Mouse (Mus musculus): ENCODE results near the gene Bcl2l10. TPM values are rescaled to one million over a fixed set of nuclear protein-coding genes. Genes with fewer than 3 reads are reported as not detected.

Gene Bcl2l10
- polyA plus RNA-seq, 1 experiment from 2014 or later, result not detected

DNA sequence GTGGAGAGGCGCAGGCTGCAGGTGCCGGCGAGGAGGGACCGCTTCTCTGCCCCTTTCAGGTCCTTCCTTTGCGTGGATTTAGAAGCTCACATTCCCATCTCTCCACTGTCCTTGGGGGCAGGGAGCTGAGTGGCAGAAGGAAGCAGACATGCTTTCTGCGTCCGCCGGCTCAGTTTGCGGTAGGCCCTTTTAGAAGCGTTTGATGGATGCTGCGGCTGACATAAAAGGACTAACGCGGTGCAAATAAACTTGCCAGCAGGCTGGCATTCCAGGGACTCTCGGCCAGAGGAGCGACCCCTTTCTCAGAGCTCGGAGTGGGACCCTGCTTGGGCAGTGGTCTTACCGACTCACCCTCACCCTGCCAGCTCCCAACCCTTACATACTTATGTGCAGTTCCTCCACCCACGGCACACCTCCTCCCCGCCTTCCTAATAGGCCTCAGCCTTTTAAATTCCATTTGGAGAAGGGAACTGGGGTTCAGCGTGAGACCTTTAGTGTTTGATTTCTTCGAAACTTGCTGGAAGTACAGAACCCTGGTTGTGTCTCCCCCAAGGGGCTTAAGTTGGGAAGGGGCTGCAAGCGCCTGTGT is 32.9 kb upstream of the Bcl2l10 start:
- Histone ChIP-seq H3K36me3 (no peaks in the 10 kb centered on the region), H3K9ac (peak overlapping the region; percentile 70), H3K4me2 (peak overlapping the region; percentile 84), H3K27ac (peak overlapping the region; percentile 88), H3K27me3 (no peaks in the 10 kb centered on the region), H3K9me3 (replicated peaks) (no peaks in the 10 kb centered on the region), H3K4me1 (replicated peaks) (peaks cover 22% of the 10 kb centered on the region), H3K4me3 (peak overlapping the region; percentile 78)
- no peak for ATAC-seq (replicated peaks; ENCODE audit: insufficient number of reproducible peaks, insufficient read depth, low FRiP score, low read depth)
- 4% methylated on average over 22 of the region's 22 CpGs for WGBS

DNA sequence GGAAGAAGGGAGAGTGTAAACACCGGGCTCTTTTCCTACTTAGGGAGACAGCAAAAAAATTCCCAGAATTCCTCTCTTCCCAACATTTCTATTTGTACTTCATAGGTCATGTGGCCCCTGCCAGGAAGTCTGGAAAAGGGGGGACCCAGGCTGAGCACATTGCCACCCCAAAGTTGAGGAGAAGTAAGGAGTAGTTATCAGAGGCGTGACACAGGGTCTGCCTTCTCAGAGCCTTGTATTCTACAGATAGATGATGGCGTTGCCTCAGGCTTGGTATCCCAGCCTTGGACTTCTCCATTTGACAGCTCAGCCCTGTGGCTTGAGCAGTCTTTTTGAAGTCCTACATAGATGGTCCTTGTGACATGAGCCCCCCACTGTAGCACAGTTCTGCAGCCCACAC is 32.3 kb upstream of the Bcl2l10 start:
- peaks cover 27% of the 10 kb centered on the region for H3K4me1 ChIP-seq (replicated peaks)
- WGBS, result 76% methylated on average over 3 of the region's 3 CpGs
- H3K27me3 ChIP-seq, result no peaks in the 10 kb centered on the region
- no peak overlapping the region for H3K27ac ChIP-seq
- H3K4me3 ChIP-seq, result peak overlapping the region; percentile 78
- no peaks in the 10 kb centered on the region for H3K36me3 ChIP-seq
- H3K4me2 ChIP-seq, result peak overlapping the region; percentile 84
- H3K9me3 ChIP-seq (replicated peaks), result no peaks in the 10 kb centered on the region
- no peak overlapping the region for H3K9ac ChIP-seq
- ATAC-seq (replicated peaks; ENCODE audit: insufficient number of reproducible peaks, insufficient read depth, low FRiP score, low read depth), result no peak

DNA sequence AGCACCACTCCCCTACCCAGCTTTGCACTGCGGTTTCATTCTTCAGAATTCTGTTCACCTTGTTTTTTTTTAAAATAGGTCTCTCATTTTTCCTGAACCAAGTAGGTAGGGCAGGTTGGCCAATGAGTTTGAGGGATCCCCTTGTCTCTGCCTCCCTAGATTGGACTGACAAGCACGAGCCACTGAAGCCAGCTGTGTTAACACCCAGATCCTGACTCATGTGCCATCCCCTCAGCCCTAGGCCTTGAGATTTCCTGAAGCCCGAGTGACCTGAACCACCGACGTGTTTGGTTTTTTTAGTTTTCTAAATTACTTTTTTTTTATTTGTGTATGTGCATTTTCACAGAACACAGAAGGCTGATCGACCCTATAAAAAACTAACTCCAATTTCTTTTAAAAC is 30.8 kb upstream of the Bcl2l10 start:
- H3K27ac ChIP-seq, result no peak overlapping the region
- peaks cover 30% of the 10 kb centered on the region for H3K4me1 ChIP-seq (replicated peaks)
- no peaks in the 10 kb centered on the region for H3K36me3 ChIP-seq
- no peak overlapping the region for H3K4me2 ChIP-seq
- H3K4me3 ChIP-seq, result no peak overlapping the region
- no peaks in the 10 kb centered on the region for H3K27me3 ChIP-seq
- WGBS, result 89% methylated on average over 6 of the region's 6 CpGs
- no peaks in the 10 kb centered on the region for H3K9me3 ChIP-seq (replicated peaks)
- ATAC-seq (replicated peaks; ENCODE audit: insufficient number of reproducible peaks, insufficient read depth, low FRiP score, low read depth), result no peak
- no peak overlapping the region for H3K9ac ChIP-seq

DNA sequence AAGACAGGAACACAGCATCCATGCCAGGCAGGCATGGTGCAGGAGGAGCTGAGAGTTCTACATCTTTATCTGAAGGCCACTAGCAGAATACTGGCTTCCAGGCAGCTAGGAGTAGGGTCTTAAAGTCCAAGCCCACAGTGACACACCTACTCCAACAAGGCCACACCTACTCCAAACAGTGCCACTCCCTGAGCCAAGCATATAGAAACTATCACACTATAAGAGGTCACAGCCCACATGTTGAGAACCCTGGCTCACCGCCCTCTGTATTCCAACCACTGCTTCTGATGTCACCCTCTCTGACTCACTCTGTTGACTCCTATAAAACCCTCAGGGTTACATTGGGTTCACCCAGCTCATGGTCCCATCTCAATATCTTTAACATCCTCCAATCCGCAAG is 29.4 kb upstream of the Bcl2l10 start:
- no peak for ATAC-seq (replicated peaks; ENCODE audit: insufficient number of reproducible peaks, insufficient read depth, low FRiP score, low read depth)
- no peak overlapping the region for H3K4me2 ChIP-seq
- no peak overlapping the region for H3K4me3 ChIP-seq
- H3K27me3 ChIP-seq, result no peaks in the 10 kb centered on the region
- H3K9ac ChIP-seq, result no peak overlapping the region
- H3K4me1 ChIP-seq (replicated peaks), result peaks cover 32% of the 10 kb centered on the region
- no peak overlapping the region for H3K27ac ChIP-seq
- H3K9me3 ChIP-seq (replicated peaks), result no peaks in the 10 kb centered on the region
- WGBS, result 89% methylated on average over 2 of the region's 2 CpGs
- no peaks in the 10 kb centered on the region for H3K36me3 ChIP-seq

DNA sequence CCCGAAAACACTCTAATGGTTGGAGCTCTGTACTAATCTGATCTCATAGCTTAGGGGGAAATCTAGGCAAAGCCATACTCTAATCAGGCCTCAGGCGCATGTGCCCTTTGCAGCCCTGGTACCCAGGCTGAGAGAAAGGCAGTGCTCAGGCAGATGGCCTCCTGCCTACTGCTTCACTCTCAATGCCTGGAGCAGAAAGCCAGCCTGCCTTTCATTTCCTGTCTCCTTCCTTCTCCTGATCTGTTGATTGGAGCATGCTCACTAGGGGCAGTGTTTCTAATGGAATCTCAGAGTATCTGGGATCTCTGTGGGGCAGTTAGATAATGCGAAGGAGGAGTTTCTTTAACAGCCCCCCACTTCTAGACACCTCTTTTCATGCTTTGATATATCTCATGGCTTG is 28.2 kb upstream of the Bcl2l10 start:
- no peak for ATAC-seq (replicated peaks; ENCODE audit: insufficient number of reproducible peaks, insufficient read depth, low FRiP score, low read depth)
- no peaks in the 10 kb centered on the region for H3K36me3 ChIP-seq
- no peaks in the 10 kb centered on the region for H3K27me3 ChIP-seq
- no peak overlapping the region for H3K4me3 ChIP-seq
- H3K9me3 ChIP-seq (replicated peaks), result no peaks in the 10 kb centered on the region
- WGBS, result 72% methylated on average over 3 of the region's 3 CpGs
- no peak overlapping the region for H3K9ac ChIP-seq
- H3K4me2 ChIP-seq, result no peak overlapping the region
- H3K27ac ChIP-seq, result peak overlapping the region; percentile 76
- peaks cover 25% of the 10 kb centered on the region for H3K4me1 ChIP-seq (replicated peaks)

DNA sequence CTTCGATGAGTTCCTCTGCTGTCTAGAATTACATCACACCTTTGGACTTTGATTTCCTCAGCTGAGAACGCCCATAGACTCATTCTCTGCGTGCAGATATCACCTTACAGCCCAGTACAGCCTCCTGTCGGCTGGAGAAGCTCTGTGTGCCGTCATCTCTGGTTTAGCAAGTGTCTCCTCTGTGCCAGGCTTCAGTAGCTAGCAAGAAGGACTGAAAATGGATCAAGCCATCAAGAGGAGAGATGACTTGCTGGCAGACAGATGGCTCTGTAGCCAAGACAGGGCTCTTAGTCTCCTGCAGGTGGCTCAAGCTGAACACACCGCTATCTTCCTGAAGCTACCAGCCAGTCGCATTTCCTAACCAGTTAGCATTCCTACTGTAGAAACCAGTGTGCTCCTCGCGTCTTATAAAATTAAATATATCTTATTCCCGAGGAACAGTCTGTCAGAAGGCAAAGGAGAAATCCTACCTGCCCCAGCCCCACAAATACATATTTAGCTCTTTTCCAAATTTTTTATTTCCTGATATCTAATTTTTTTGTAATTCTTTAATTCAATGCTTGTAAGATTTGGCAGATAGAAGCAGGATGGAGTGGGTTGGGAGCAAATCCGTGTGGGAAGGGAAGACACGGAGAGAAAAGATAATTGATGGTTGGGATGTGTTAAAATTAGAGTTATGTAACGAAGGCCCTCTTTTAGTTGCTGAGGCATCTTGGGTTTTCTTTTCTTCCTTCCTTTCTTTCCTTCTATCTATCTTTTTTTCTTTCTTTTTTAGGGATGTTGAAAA is 25.3 kb upstream of the Bcl2l10 start:
- Histone ChIP-seq H3K9ac (no peak overlapping the region), H3K27ac (peak overlapping the region; percentile 37), H3K4me2 (no peak overlapping the region), H3K9me3 (replicated peaks) (no peaks in the 10 kb centered on the region), H3K27me3 (no peaks in the 10 kb centered on the region), H3K4me3 (no peak overlapping the region), H3K4me1 (replicated peaks) (peaks cover 14% of the 10 kb centered on the region), H3K36me3 (no peaks in the 10 kb centered on the region; the same call in 1 of the 2 replicates)
- 0 out of 2 replicates have a peak, but pooled peaks have one; percentile 40 for ATAC-seq (replicated peaks; ENCODE audit: insufficient number of reproducible peaks, insufficient read depth, low FRiP score, low read depth)
- WGBS, result 59% methylated on average over 13 of the region's 13 CpGs

DNA sequence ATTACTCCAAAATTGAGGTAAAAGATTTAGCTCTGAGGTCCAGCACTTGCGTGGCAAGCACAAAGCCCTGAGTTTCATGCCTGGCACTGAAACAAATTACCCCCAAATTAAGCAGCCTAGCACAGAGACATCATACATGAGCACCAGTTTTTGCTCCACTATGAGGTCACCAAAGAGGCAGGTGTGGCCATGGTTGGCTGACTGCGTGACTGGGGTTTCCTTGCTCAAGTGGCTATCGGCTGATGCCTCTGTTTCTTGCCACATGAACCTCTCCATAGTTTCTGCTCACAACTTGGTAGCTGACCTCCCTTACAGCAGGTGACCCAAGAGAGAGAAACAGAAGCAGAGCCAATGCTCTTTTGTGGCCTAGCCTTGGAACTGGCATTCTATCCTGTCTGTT is 19.5 kb upstream of the Bcl2l10 start:
- no peak overlapping the region for H3K4me3 ChIP-seq
- H3K9ac ChIP-seq, result no peak overlapping the region
- no peak overlapping the region for H3K27ac ChIP-seq
- no peaks in the 10 kb centered on the region for H3K27me3 ChIP-seq
- WGBS, result 88% methylated on average over 3 of the region's 3 CpGs
- no peaks in the 10 kb centered on the region for H3K9me3 ChIP-seq (replicated peaks)
- no peaks in the 10 kb centered on the region for H3K4me1 ChIP-seq (replicated peaks)
- no peak for ATAC-seq (replicated peaks; ENCODE audit: insufficient number of reproducible peaks, insufficient read depth, low FRiP score, low read depth)
- no peak overlapping the region for H3K4me2 ChIP-seq
- peaks cover 10% of the 10 kb centered on the region; the same call in 1 of the 2 replicates for H3K36me3 ChIP-seq

DNA sequence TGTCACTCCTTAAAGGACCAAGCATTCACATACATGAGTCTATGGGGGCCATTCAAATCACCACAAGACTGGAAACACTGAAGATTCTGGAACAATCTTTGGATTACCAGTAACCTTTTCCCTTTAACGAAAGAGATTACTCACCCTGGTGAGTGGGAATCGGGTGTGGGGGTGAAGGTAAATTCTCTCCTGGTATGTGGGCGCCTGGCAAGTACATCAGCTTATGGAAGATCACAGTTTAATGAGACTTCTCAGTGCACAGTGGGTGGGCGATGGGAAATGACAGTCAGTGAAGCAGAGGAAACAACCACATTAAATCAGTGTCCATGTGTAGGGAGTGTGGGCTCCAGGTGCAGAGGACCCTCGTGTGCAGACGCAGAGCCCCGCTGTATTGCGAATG is 16.7 kb upstream of the Bcl2l10 start:
- H3K27ac ChIP-seq, result no peak overlapping the region
- no peak for ATAC-seq (replicated peaks; ENCODE audit: insufficient number of reproducible peaks, insufficient read depth, low FRiP score, low read depth)
- H3K36me3 ChIP-seq, result peaks cover 31% of the 10 kb centered on the region
- no peak overlapping the region for H3K9ac ChIP-seq
- H3K9me3 ChIP-seq (replicated peaks), result no peaks in the 10 kb centered on the region
- H3K4me3 ChIP-seq, result no peak overlapping the region
- WGBS, result 92% methylated on average over 8 of the region's 8 CpGs
- H3K27me3 ChIP-seq, result no peaks in the 10 kb centered on the region
- H3K4me1 ChIP-seq (replicated peaks), result no peaks in the 10 kb centered on the region
- H3K4me2 ChIP-seq, result no peak overlapping the region

DNA sequence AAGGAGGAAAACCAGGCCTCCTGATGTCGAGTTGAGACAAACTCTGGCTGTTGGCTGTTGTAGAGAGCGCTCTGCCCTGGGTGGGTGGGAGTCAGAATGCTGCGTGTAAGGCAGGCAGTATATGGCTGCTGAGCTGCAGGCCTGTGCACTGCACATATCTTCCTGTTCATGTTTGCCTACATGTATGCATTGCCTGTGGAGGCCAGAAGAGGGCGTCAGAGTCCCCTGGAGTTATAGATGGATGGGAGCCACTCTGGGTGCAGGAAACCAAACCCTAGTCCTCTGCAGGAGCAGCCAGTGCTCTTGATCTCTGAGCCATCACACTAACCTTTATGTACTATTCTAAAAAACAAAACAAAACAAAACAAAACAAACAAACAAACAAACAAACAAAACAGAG is 13.1 kb upstream of the Bcl2l10 start:
- Histone ChIP-seq H3K4me2 (no peak overlapping the region), H3K9me3 (replicated peaks) (no peaks in the 10 kb centered on the region), H3K4me1 (replicated peaks) (no peaks in the 10 kb centered on the region), H3K27ac (no peak overlapping the region), H3K27me3 (no peaks in the 10 kb centered on the region), H3K36me3 (peaks cover 61% of the 10 kb centered on the region), H3K9ac (no peak overlapping the region), H3K4me3 (no peak overlapping the region)
- no peak for ATAC-seq (replicated peaks; ENCODE audit: insufficient number of reproducible peaks, insufficient read depth, low FRiP score, low read depth)
- WGBS, result 75% methylated on average over 4 of the region's 4 CpGs

DNA sequence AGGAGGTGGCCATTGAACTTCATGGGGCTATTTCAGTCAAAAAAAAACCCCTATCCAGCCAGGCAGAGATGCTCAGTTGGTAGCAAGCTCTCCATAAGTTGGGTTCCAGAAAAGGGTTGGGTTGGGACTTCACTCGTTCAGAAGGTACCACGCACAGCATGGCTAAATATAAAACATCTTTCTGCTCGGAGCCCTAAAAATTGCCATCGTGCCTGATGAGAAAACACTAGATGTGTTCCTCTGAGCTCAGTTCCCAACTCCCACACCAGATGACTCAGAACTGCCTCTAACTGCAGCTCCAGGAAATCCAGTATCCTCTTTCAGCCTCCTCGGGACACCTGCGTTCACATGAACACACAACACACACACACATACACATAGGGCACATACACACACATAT is 9.5 kb upstream of the Bcl2l10 start:
- H3K36me3 ChIP-seq, result peaks cover 69% of the 10 kb centered on the region
- no peak overlapping the region for H3K9ac ChIP-seq
- H3K4me2 ChIP-seq, result no peak overlapping the region
- H3K4me3 ChIP-seq, result no peak overlapping the region
- no peaks in the 10 kb centered on the region for H3K4me1 ChIP-seq (replicated peaks)
- 82% methylated on average over 6 of the region's 6 CpGs for WGBS
- H3K27me3 ChIP-seq, result no peaks in the 10 kb centered on the region
- H3K9me3 ChIP-seq (replicated peaks), result no peaks in the 10 kb centered on the region
- ATAC-seq (replicated peaks; ENCODE audit: insufficient number of reproducible peaks, insufficient read depth, low FRiP score, low read depth), result no peak
- no peak overlapping the region for H3K27ac ChIP-seq

DNA sequence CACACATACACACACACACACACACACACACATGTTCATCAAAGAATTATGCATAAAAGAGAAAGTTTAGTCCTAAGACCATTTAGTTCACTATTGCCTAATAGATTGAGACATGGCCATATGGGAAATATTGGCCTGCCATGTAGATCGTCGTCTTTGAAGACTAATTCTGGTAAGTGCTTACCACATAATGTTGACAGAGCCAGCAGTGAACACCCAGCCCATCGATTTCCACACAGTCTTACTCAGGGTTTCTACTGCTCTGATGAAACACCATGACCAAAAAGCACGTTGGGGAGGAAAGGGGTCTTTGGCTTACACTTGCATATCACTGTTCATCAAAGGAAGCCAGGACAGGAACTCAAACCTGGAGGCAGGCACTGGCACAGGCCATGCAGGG is 5.1 kb upstream of the Bcl2l10 start:
- no peak for ATAC-seq (replicated peaks; ENCODE audit: insufficient number of reproducible peaks, insufficient read depth, low FRiP score, low read depth)
- Histone ChIP-seq H3K9me3 (replicated peaks) (no peaks in the 10 kb centered on the region), H3K27ac (no peak overlapping the region), H3K4me1 (replicated peaks) (no peaks in the 10 kb centered on the region), H3K9ac (no peak overlapping the region), H3K4me2 (no peak overlapping the region), H3K4me3 (no peak overlapping the region), H3K36me3 (peaks cover 57% of the 10 kb centered on the region), H3K27me3 (no peaks in the 10 kb centered on the region)
- WGBS, result 79% methylated on average over 4 of the region's 4 CpGs

DNA sequence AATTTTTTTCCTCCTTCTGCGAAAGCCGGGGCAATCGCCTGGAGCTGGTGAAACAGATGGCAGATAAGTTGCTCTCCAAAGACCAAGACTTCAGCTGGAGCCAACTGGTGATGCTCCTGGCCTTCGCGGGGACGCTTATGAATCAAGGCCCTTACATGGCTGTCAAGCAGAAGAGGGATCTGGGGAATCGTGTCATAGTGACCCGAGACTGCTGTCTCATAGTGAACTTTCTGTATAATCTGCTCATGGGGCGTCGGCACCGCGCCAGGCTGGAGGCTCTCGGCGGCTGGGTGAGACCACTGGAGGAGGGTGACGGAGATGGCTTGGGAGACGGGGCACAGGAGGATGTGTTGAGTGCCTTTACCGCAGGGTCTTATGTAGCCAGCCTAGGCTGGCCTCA is 508 bp downstream of the Bcl2l10 start:
- Histone ChIP-seq H3K4me3 (no peak overlapping the region), H3K9me3 (replicated peaks) (no peaks in the 10 kb centered on the region), H3K9ac (no peak overlapping the region), H3K36me3 (peaks cover 22% of the 10 kb centered on the region; the same call in 1 of the 2 replicates), H3K4me2 (no peak overlapping the region), H3K27ac (no peak overlapping the region), H3K27me3 (no peaks in the 10 kb centered on the region), H3K4me1 (replicated peaks) (peaks cover 8% of the 10 kb centered on the region; the same call in 1 of the 2 replicates)
- WGBS, result 84% methylated on average over 17 of the region's 17 CpGs
- ATAC-seq (replicated peaks; ENCODE audit: insufficient number of reproducible peaks, insufficient read depth, low FRiP score, low read depth), result no peak

Measured in heart, embryonic 15.5 days (tissue).